Mouse (Mus musculus) embryonic stem cell, embryonic (primary cell): ENCODE measurements around the gene Bicra.

ENCODE experiments used
- CTCF ChIA-PET, 4 experiments: fragments of 300-600 bp in 2 of 4; fragments of 350-600 bp in 2 of 4; sonication (Branson Sonifier 250); formaldehyde crosslinking; loops; one replicate each; lab custom pipeline; 2022; ENCODE audit warnings: inconsistent platforms in 2 of 4; lab: Charles Lee
- POLR2A ChIA-PET, 4 experiments: fragments of 300-600 bp in 2 of 4; fragments of 350-600 bp in 2 of 4; sonication (Branson Sonifier 250); formaldehyde crosslinking; loops; one replicate each; lab custom pipeline; 2022; ENCODE audit warnings: antibody characterized with exemption in 4 of 4, inconsistent platforms in 1 of 4; lab: Charles Lee

The Bicra gene

DNA sequence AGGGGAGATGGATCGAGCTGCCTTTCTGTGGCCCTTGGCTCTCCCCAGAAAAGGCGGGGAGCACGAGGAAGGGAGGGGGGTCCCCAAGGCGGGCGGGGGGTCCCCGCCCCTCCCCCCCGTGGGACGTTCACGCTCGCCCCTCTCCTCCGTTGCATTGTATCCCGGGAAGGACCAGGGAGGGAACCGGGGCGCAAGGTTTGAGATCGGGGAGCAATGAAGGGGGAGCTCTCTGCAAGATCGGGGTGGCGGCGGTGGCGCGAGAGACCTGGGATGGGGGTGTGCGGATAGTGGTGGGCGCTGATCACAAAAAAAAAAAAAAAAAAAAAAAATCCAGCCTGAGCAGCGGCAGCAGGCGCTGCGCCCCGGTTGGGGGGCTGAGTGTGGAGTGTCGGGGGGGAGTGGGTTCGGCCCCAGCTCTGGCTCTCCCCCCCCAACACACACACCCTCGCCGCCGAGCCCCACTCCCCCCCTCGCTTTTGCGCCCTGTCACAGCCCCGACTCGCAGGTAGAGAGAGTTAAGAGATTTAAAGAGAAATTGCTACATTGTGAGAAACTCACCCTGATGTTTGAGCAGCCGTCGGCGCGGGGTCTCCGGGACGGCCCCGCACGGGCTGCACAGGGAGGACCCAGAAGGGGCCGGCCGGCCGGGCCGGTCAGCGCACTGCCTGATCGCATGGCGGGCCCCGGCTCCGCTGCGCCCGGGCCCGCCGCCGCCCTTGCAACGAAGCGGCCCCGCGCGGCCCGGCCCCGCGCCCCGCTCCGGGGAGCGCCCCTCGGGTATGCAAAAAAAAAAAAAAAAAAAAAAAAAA, at the start of gene Bicra:
Gene Bicra, minus strand, starts transcription at position 584 of the 809 bp plus-strand sequence.
- ChIA-PET POLR2A (interaction anchor here in 3 of 4 experiments (0.6 to 4.8 kb wide), 41 partner anchors 9 to 344 kb away, joined by 3 to 21 read pairs (median 4); partner anchors contain the start of genes Napa (in 3 of the 3), Meis3 (in 2 of the 3), Slc8a2 (in 2 of the 3) and Ccdc9 (in 1 of the 3)), CTCF (interaction anchor here (0.5 to 3.6 kb wide), 24 partner anchors 9 to 885 kb away, joined by 3 to 18 read pairs (median 4); partner anchors contain the start of genes Inafm1 (in 1 of the 4), Napa (in 1 of the 4) and Slc8a2 (in 1 of the 4))

DNA sequence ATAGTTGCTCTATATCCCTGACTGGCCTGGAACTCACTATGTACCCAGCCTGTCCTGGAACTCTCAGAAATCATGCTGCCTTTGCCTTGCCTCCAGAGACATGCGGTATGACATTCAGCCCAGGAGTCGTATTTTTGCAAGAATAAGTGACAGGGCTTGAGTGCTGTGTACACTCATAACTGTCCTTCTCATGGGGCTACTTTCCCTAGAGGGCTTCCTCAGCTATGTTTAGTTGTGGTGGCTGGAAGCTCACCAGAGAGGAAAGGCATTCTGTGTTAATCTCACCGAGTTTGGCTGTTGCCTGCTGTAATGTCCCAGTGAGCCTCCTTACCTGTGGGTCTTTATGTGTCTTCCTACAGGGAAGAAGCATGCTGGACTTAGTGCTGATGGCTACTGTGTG, 46.9 kb upstream of the Bicra start:
- ChIA-PET POLR2A (interaction anchor here in 1 of 4 experiments (0.6 to 1.4 kb wide), 2 partner anchors 18 to 35 kb away, joined by 3 read pairs; partner anchors contain the start of gene Slc8a2), CTCF (interaction anchor here in 1 of 4 experiments (1.0 kb wide), 1 partner anchor 25 kb away, joined by 3 read pairs; the partner anchor contains the start of gene Kptn)

DNA sequence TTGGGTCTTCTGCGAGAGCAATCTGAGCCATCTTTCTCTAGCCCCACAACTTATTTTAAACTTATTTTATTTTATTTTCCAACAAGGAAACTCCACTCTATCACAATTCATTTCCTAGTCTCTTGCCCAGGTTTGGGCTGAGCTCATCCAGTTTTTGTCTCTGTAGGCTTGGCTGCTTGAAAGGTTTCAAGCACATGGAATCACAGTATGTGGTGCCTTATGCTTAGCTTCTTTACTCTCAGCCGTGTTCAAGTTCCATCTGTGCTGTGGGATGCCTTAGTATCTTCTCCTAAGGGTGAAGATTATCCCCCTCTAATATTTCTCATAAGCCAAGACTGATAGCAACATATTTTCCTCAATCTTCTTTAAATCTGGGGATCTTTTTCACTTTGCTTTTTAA, 39.9 kb upstream of the Bicra start:
- CTCF ChIA-PET: interaction anchor here in 2 of 4 experiments (0.6 to 1.8 kb wide), 2 partner anchors 10 to 114 kb away, joined by 3 to 4 read pairs; partner anchors contain the start of gene Napa (in 1 of the 2)
- POLR2A ChIA-PET: interaction anchor here in 3 of 4 experiments (0.9 to 1.5 kb wide), 3 partner anchors 8 to 36 kb away, joined by 3 read pairs; partner anchors contain the start of gene Napa (in 1 of the 3)

DNA sequence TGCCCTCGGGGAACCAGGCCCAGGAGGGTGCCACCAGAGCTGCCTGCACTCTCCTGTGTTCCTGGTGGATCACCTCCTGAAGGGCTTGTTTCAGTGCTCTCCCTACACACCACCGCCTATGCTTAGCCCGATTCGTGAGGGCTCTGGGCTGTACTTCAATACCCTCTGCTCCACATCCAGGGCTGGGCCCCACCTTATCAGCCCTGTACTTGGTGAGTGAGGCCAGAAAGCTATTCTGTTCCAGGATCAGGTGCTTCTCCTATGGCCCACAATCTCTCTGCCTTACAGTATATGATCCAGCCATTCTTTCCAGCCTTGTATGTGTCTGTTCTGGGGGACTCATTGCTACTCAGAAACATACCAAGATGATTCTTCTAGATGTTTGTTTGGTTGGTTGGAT, 35.6 kb upstream of the Bicra start:
- CTCF ChIA-PET: interaction anchor here in 1 of 4 experiments (1.1 kb wide), 1 partner anchor 46 kb away, joined by 3 read pairs; the partner anchor contains the start of gene Slc8a2
- POLR2A ChIA-PET: no interaction called here

DNA sequence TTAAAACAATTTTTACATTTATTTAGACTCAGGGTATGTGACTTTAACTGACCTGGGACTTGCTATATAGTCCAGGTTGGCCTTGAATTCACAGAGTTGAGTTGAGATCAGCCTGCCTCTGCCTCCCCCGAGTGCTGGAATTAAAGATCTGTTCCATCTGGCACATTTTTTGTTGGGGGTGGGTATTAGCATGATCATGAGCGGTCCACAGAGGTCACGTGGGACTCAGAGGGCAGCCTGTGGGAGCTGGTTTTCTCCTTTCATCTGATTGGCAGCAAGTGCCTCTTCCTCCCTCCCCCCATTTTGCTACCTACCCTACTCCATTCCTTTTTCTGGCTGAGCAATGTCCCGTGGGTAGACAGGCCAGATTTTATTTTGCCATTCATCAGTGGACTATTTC, 32.9 kb upstream of the Bicra start:
- POLR2A ChIA-PET: interaction anchor here in 1 of 4 experiments (1.4 kb wide), 1 partner anchor 49 kb away, joined by 3 read pairs; the partner anchor contains the start of gene Slc8a2

DNA sequence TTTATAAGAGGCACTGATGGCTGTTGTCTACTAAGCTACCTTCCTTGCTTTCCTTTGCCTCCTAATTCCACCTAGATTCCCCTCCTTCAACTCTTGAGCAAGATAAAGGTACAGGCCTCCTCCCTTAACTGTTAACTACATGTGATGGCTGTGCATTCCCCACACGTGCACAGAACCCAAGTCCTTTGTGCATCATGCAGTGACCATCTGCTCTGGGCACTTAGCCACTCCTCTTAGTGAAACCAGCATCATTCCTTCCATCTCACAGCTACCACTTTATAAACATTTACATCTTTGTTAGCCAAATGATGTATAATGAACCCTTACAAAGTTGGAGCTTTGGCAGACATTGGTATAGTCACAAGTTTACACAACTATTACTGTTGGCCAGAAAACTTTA, 32.2 kb upstream of the Bicra start:
- CTCF ChIA-PET: interaction anchor here in 3 of 4 experiments (0.7 to 1.8 kb wide), 3 partner anchors 9 to 97 kb away, joined by 3 to 5 read pairs (median 3); no protein-coding TSS in a partner anchor
- POLR2A ChIA-PET: interaction anchor here in 1 of 4 experiments (1.4 kb wide), 1 partner anchor 50 kb away, joined by 3 read pairs; the partner anchor contains the start of gene Slc8a2

More for the DNA sequence above, 32.9 kb upstream of the Bicra start:
- CTCF ChIA-PET: interaction anchor here in 2 of 4 experiments (0.7 to 1.8 kb wide), 2 partner anchors 8 to 97 kb away, joined by 3 to 5 read pairs; no protein-coding TSS in a partner anchor

DNA sequence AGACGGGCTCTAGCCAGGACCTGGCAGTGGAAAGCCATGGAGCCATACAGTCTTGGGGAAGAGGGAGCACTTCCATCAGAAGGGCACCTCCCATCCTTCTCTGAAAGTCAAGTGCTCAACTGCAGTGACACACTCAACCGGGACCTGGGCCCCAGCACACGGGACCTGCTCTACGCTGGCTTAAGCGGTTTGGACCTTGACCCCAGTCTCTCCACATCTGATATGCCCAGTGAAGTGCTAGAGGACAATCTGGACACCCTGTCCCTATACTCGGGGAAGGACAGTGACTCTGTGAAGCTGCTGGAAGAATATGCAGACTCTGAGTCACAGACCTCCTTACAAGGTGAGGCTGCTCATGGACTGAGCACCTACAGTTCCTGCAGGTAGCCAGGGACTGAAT, 24.2 kb upstream of the Bicra start:
- ChIA-PET POLR2A (no interaction called here), CTCF (no interaction called here)

DNA sequence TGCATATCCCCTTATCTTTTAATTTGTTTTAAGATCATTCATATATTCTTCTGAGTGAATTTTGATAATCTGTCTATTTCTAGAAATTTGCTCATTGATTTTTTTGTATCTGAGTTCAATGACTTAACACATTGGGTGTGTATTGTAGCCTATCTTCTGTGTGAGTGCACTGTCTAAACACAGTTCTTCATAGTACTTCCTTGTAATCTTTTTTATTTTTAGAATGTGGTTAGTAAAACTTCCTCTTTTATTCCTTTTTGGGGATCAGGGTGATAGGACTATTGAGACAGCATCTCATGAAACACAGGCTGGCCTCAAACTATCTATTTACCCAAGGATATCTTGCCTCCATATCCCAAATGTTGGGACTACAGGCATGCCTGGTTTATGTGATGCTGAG, 23.1 kb upstream of the Bicra start:
- POLR2A ChIA-PET: no interaction called here
- CTCF ChIA-PET: no interaction called here

DNA sequence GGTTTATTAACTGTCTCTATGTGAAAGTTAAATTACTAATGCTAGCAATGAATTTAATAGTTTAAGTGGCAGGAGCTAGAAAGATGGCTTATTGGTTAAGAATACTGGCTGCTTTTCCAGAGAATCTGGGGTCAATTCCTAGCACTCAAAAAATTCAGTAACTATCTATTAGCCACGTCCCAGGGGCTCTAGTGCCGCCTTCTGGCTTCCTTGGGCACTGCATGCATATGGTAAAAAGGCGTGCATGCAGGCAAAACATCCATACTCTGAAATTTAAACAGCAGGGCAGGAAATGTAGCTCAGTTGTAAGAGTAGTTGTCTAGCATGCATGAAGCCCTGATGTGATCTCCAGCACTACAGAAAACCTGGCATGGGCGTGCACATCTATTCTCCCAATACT, 15.8 kb upstream of the Bicra start:
- CTCF ChIA-PET: interaction anchor here in 3 of 4 experiments (0.7 to 1.6 kb wide), 6 partner anchors 11 to 200 kb away, joined by 3 to 6 read pairs (median 4); no protein-coding TSS in a partner anchor
- POLR2A ChIA-PET: interaction anchor here in 2 of 4 experiments (0.6 to 1.5 kb wide), 5 partner anchors 11 to 536 kb away, joined by 3 to 7 read pairs (median 3); no protein-coding TSS in a partner anchor

DNA sequence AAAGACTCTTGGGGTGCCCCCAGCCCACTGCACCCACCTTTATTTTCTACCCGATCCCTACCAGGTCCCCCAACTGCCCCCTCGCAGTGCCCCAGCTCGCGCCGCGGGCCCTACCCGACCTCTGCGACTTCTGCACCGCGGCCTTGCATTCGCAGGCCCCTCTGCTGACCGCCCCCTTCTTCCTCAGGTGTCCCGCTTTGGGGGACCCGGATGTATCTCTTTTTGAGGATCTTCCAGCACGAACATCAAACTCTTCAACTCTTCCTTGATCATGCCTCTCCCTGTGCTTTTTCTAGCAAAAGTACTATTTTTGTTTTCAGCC, 14.3 kb upstream of the Bicra start:
- CTCF ChIA-PET: interaction anchor here (0.6 to 1.6 kb wide), 8 partner anchors 10 to 811 kb away, joined by 3 to 7 read pairs (median 4); no protein-coding TSS in a partner anchor

DNA sequence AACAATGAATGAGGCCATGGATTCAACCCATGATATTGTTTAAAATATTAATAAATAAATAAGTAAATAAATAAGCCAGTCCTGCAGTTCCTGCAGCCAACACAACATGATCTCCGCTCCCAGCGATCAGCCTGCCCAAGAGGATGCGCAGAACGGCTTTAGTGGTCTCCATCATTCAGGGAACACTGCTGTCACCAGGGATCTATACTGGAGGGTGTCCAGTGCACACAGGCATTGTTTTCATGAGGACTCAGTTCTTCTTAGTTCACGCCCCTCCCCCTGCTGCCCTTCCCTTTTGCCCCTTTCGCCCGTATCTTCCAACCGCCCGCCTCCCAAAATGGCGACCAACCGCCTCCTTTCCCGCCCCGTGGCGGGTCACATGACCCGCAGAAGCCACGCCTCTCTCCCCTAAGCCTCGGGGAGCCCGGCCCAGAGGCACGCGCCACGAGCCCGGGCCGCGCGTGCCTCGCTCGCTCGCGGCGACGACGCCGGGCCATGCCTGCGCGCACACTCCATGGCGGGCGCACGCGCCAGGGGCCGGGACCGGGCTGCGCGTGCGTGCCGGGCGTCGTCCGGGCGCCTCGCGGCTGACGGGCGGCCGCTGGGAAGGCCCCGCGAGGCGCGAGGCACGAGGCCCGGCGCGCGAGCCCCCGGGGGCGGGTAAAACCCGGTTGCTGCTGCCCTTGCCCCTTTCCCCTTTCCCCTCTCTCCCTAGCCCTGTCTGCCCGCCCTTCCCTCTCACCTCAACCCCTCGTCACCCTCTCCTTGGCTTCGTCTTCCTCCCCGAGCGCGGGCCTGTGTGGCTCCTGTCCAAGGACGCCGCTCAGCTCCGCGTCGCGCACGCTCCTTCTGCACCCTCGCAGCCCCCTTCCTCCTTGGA, 13.7 kb upstream of the Bicra start, which contains the start of gene Zfp541:
Gene Zfp541, plus strand, starts transcription at position 596 of the 880 bp plus-strand sequence.
- CTCF ChIA-PET: interaction anchor here in 3 of 4 experiments (0.5 to 1.6 kb wide), 8 partner anchors 9 to 906 kb away, joined by 3 to 5 read pairs (median 4); no protein-coding TSS in a partner anchor
- POLR2A ChIA-PET: interaction anchor here in 3 of 4 experiments (0.5 to 1.2 kb wide), 4 partner anchors 9 to 120 kb away, joined by 3 to 4 read pairs (median 4); no protein-coding TSS in a partner anchor

More for the DNA sequence above, 14.3 kb upstream of the Bicra start:
- POLR2A ChIA-PET: interaction anchor here in 3 of 4 experiments (0.6 to 1.2 kb wide), 6 partner anchors 10 to 168 kb away, joined by 3 to 4 read pairs (median 3); no protein-coding TSS in a partner anchor

DNA sequence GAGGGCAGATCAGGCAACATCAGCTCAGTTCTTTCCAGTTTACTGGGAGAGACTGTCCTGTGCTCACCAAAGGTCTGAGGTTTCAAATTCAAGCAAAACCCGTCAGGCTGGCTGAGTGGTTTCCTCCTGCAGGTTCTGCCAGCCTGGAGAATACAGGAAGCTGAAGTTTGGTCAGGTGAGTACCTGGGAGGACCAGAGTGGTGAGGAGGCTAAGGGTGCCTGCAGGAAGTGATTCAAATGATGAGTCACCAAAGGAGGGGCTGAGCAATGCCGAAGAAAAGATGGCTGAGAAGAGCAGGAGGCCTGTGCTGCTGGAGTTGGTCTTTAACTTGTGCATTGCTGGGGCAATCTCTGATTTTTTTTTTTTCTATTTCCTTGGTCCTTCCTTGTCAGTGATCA, 9.4 kb upstream of the Bicra start:
- ChIA-PET POLR2A (interaction anchor here in 2 of 4 experiments (1.0 to 2.0 kb wide), 5 partner anchors 9 to 76 kb away, joined by 3 to 7 read pairs (median 3); partner anchors contain the start of genes Bicra (in 1 of the 2) and Slc8a2 (in 1 of the 2)), CTCF (interaction anchor here (0.8 to 1.6 kb wide), 21 partner anchors 9 to 434 kb away, joined by 3 to 18 read pairs (median 4); partner anchors contain the start of genes Bicra (in 1 of the 4), Kptn (in 1 of the 4), Meis3 (in 1 of the 4) and Slc8a2 (in 1 of the 4))

DNA sequence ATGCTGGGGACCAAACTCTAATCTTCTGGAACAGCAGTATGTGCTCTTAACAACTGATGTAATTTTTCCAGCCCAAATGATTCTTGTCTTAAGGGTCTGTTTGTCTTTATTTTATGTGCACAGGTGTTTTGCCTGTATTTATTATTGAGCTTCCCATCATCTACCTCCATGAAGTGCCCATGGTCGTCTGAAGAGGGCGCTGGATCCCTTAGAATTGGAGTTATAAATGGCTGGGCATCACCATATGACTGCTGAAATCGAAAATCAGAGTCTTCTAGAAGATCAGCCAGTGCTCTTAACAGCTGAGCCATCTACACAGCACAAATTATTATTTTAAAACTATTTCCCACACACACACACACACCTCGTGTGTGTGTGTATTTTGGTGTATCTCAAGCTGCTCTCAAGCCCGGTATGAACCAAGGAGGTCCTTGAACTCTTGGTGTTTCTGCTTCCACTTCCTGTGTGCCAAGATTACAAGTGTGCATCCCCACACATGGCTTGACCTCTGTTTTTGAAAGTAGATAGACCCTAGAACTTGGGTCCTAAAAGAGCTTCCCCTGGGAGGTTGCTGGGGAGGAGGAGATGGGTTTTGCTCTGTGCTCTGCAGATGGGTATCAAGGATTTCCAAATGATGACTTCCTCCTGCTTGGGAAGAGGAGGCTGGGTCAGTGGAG, 8.9 kb upstream of the Bicra start:
- POLR2A ChIA-PET: interaction anchor here in 2 of 4 experiments (0.6 to 2.0 kb wide), 7 partner anchors 9 to 75 kb away, joined by 3 to 7 read pairs (median 3); partner anchors contain the start of genes Bicra (in 1 of the 2), Napa (in 1 of the 2) and Slc8a2 (in 1 of the 2)

DNA sequence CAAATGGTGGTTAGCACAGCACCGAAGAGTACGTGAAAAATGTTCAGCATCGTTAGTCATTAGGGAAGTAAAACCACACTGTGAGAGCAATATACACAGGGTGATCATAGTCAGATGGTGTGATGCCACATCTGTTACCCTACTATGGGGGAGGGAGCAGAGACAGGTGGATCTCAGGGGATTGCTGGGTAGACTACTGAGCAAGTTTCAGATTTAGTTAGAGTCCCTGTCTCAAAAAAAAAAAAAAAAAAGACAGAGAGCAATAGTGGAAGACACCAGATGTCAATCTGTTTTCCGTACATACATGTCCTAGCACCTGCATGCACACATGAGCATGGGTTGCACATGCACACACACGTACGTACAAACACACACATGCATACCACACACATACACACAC, 7.9 kb upstream of the Bicra start:
- POLR2A ChIA-PET: interaction anchor here in 1 of 4 experiments (1.4 kb wide), 1 partner anchor 74 kb away, joined by 4 read pairs; the partner anchor contains the start of gene Slc8a2

More for the DNA sequence above, 8.9 kb upstream of the Bicra start:
- CTCF ChIA-PET: interaction anchor here (0.5 to 1.6 kb wide), 49 partner anchors 9 to 435 kb away, joined by 3 to 18 read pairs (median 4); partner anchors contain the start of genes Bicra (in 2 of the 4), Dhx34 (in 2 of the 4), Meis3 (in 2 of the 4) and Slc8a2 (in 2 of the 4)

DNA sequence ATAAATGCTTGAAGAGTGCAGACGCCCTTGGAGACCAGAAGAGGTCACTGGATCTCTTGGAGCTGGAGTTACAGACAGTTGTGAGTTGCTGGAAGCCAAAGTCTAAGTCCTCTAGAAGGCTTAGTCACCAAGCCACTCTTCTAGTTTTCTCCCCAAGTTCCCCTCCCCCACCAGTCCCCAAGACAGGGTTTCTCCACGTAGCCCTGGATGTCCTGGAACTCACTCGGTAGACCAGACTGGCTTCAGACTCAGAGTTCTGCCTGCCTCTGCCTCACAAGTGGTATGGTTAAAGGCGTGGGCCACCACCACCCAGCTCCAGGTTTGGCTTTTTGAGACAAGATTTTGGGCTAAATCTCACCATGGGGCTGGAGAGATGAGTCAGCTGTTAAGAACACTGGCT, 7.2 kb upstream of the Bicra start:
- POLR2A ChIA-PET: interaction anchor here in 1 of 4 experiments (1.1 kb wide), 1 partner anchor 79 kb away, joined by 3 read pairs; no protein-coding TSS in a partner anchor
- CTCF ChIA-PET: interaction anchor here in 3 of 4 experiments (0.6 to 0.8 kb wide), 3 partner anchors 162 to 208 kb away, joined by 3 to 6 read pairs (median 5); no protein-coding TSS in a partner anchor

More for the DNA sequence above, 7.9 kb upstream of the Bicra start:
- CTCF ChIA-PET: interaction anchor here in 1 of 4 experiments (0.7 kb wide), 1 partner anchor 55 kb away, joined by 3 read pairs; no protein-coding TSS in a partner anchor
